Mouse (Mus musculus) liver, adult 2 months (tissue): ENCODE measurements around the gene Phc2.

Source experiments
- CTCF ChIP-seq: fragments of 200-500 bp; IDR thresholded peaks from 2 replicates; pipeline ENCODE4 v1.5.1; 2011; ENCODE audit warnings: low read depth, low read length, control low read depth
- POLR2A ChIP-seq: fragments of 200-500 bp; IDR thresholded peaks from 2 replicates; pipeline ENCODE4 v1.6.1; 2011; ENCODE audit warnings: low read length, control low read depth; ENCODE audit not compliant: insufficient read depth; ENCODE audit errors: extremely low read depth

- TF ChIP-seq POLR2A, result no peak
- no peak for TF ChIP-seq CTCF
Measured at GRCm38 (mm10) chr4:128788108-128788507, 133.6 kb downstream of the Phc2 start.
